Mouse (Mus musculus) midbrain, postnatal 0 days (tissue): Measurements from ENCODE around the gene Barx1. TPM values are rescaled to one million over a fixed set of nuclear protein-coding genes. Genes with fewer than 3 reads are reported as not detected.

Experiments used
- ATAC-seq: fragments of 200-750 bp; cut with Nextera tagmentation; 2 replicates; pipeline ENCODE4 v1.8.0; 2017; ENCODE audit warnings: moderate number of reproducible peaks, mild to moderate bottlenecking, moderate TSS enrichment, moderate library complexity; ENCODE audit not compliant: low FRiP score
- DNase-seq: peaks from one replicate; pipeline ENCODE4 v3.0.0-alpha.2; 2015; ENCODE audit warnings: low spot score
- H3K27ac ChIP-seq: fragments of 300-500 bp; sonication (generic); 2 replicates; pipeline ENCODE4 v1.5.1; 2014; ENCODE audit warnings: low read depth, mild to moderate bottlenecking, low read length, mixed read lengths
- H3K27me3 ChIP-seq: fragments of 300-500 bp; sonication (generic); 2 replicates; pipeline ENCODE4 v1.6.1; 2014; ENCODE audit warnings: low read length, control low read depth, mixed read lengths; ENCODE audit not compliant: insufficient read depth
- H3K36me3 ChIP-seq: fragments of 300-500 bp; sonication (generic); 2 replicates; pipeline ENCODE4 v1.6.1; 2014; ENCODE audit warnings: low read length, control low read depth, mixed read lengths; ENCODE audit not compliant: insufficient read depth
- H3K4me1 ChIP-seq: fragments of 300-500 bp; sonication (generic); 2 replicates; pipeline ENCODE4 v1.6.1; 2014; ENCODE audit warnings: mild to moderate bottlenecking, control low read depth, antibody characterized with exemption, low read length, mixed read lengths; ENCODE audit not compliant: insufficient read depth
- H3K4me2 ChIP-seq: fragments of 300-500 bp; sonication (generic); 2 replicates; pipeline ENCODE4 v1.6.1; 2014; ENCODE audit warnings: low read depth, mild to moderate bottlenecking, low read length, mixed read lengths; ENCODE audit not compliant: poor library complexity, severe bottlenecking
- H3K4me3 ChIP-seq: fragments of 300-500 bp; sonication (generic); 2 replicates; pipeline ENCODE4 v1.5.1; 2014; ENCODE audit warnings: low read depth, mild to moderate bottlenecking, low read length, moderate library complexity
- H3K9ac ChIP-seq: fragments of 300-500 bp; sonication (generic); replicated peaks from 2 replicates; pipeline ENCODE4 v1.6.1; 2014; ENCODE audit warnings: mild to moderate bottlenecking, low read length, moderate library complexity, mixed read lengths; ENCODE audit not compliant: poor library complexity, severe bottlenecking
- H3K9me3 ChIP-seq: fragments of 300-500 bp; sonication (generic); 2 replicates; pipeline ENCODE4 v1.6.1; 2016; ENCODE audit warnings: low read length, control low read depth
- CTCF ChIP-seq: IDR thresholded peaks from 2 replicates; pipeline ENCODE4 v1.5.1; 2016; ENCODE audit warnings: antibody characterized with exemption, mild to moderate bottlenecking
- WGBS: fragments of 180-500 bp; shearing (Covaris S2); extraction: QIAGEN DNeasy Blood & Tissue Kit; methylation state at CpG from one replicate; pipeline ENCODE4 v1.1.7; 2014; 5-methylcytosine and 5-hydroxymethylcytosine counted together
- polyA plus RNA-seq: library from polyadenylated mRNA; unstranded; fragments of >200 nt; fragmentation: Nextera tagmentation; extraction: Ambion mirVana; gene quantifications from 2 replicates; pipeline ENCODE4 v1.2.1, GENCODE M21; 2015
- total RNA-seq: library from RNA; depleted of rRNA; stranded (reverse); fragments of >200 nt; gene quantifications from 2 replicates; pipeline ENCODE4 v1.2.3, GENCODE M21; 2014

Gene Barx1
- total and polyA plus RNA-seq, 2 experiments from 2014 or later: not detected

- 67% methylated on average over 5 of the region's 5 CpGs for WGBS
- no peak overlapping the region for H3K4me2 ChIP-seq
- no peaks in the 10 kb centered on the region for H3K36me3 ChIP-seq
- no peaks in the 10 kb centered on the region for H3K4me1 ChIP-seq
- no peaks in the 10 kb centered on the region for H3K27me3 ChIP-seq
- no peak overlapping the region for H3K27ac ChIP-seq
- no peak for DNase-seq
- no peak overlapping the region for H3K4me3 ChIP-seq
- peak; percentile 29; the same call in 1 of the 2 replicates for TF ChIP-seq CTCF
- ATAC-seq: no peak
- no peak overlapping the region for H3K9ac ChIP-seq
- no peaks in the 10 kb centered on the region for H3K9me3 ChIP-seq
These were observed 31.1 kb upstream of the Barx1 start for GRCm38 (mm10) chr13:48631691-48632090.

- H3K4me1 ChIP-seq: no peaks in the 10 kb centered on the region
- DNase-seq (no peak), ATAC-seq (no peak)
- H3K4me3 ChIP-seq: no peak overlapping the region
- no peak overlapping the region for H3K27ac ChIP-seq
- H3K4me2 ChIP-seq: no peak overlapping the region
- H3K9ac ChIP-seq: no peak overlapping the region
- 31% methylated on average over 2 of the region's 2 CpGs for WGBS
- no peaks in the 10 kb centered on the region for H3K36me3 ChIP-seq
- no peaks in the 10 kb centered on the region for H3K27me3 ChIP-seq
- H3K9me3 ChIP-seq: no peaks in the 10 kb centered on the region
- TF ChIP-seq CTCF: no peak
These were observed 25.1 kb upstream of the Barx1 start for GRCm38 (mm10) chr13:48637706-48638105.

- no peaks in the 10 kb centered on the region for H3K4me1 ChIP-seq
- H3K27me3 ChIP-seq: no peaks in the 10 kb centered on the region
- DNase-seq: peak; percentile 91
- H3K4me3 ChIP-seq: no peak overlapping the region
- no peaks in the 10 kb centered on the region for H3K9me3 ChIP-seq
- peak; percentile 95 for TF ChIP-seq CTCF
- no peaks in the 10 kb centered on the region for H3K36me3 ChIP-seq
- ATAC-seq: no peak
- H3K4me2 ChIP-seq: no peak overlapping the region
- no peak overlapping the region for H3K27ac ChIP-seq
- H3K9ac ChIP-seq: no peak overlapping the region
These were observed 23.2 kb upstream of the Barx1 start for GRCm38 (mm10) chr13:48639570-48639969.

GRCm38 (mm10) chr13:48643072-48643471, 19.7 kb upstream of the Barx1 start:
- no peak overlapping the region for H3K4me2 ChIP-seq
- TF ChIP-seq CTCF: no peak
- no peak overlapping the region for H3K9ac ChIP-seq
- 86% methylated on average over 6 of the region's 6 CpGs for WGBS
- no peak for ATAC-seq
- no peak overlapping the region for H3K27ac ChIP-seq
- no peaks in the 10 kb centered on the region for H3K36me3 ChIP-seq
- no peak overlapping the region for H3K4me3 ChIP-seq
- H3K4me1 ChIP-seq: no peaks in the 10 kb centered on the region
- H3K27me3 ChIP-seq: no peaks in the 10 kb centered on the region
- DNase-seq: no peak
- no peaks in the 10 kb centered on the region for H3K9me3 ChIP-seq

DNA sequence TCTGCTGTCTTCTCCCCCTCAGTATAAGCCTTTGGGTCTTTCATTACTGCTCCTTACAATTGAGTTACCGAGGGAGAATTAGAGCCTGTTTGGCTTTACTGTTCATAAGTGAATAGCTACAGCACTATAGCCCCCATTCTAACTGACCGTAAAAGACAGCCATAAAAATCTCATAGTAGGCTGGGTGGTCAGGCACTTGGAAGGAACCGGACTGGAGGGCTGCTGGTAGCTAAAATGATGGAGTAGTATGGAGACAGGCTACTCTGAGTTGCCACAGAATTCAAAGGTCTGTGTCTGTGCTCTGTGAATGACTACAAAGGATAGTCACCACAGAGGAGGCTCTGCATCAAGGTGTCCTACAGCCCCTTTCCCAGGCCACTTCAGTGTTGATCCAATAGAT, 18.8 kb upstream of the Barx1 start:
- 84% methylated on average over 3 of the region's 3 CpGs for WGBS
- no peak overlapping the region for H3K4me2 ChIP-seq
- no peaks in the 10 kb centered on the region for H3K4me1 ChIP-seq
- TF ChIP-seq CTCF: no peak
- ATAC-seq (no peak), DNase-seq (no peak)
- no peaks in the 10 kb centered on the region for H3K36me3 ChIP-seq
- H3K27ac ChIP-seq: no peak overlapping the region
- H3K4me3 ChIP-seq: no peak overlapping the region
- no peaks in the 10 kb centered on the region for H3K9me3 ChIP-seq
- H3K27me3 ChIP-seq: no peaks in the 10 kb centered on the region
- no peak overlapping the region for H3K9ac ChIP-seq

DNA sequence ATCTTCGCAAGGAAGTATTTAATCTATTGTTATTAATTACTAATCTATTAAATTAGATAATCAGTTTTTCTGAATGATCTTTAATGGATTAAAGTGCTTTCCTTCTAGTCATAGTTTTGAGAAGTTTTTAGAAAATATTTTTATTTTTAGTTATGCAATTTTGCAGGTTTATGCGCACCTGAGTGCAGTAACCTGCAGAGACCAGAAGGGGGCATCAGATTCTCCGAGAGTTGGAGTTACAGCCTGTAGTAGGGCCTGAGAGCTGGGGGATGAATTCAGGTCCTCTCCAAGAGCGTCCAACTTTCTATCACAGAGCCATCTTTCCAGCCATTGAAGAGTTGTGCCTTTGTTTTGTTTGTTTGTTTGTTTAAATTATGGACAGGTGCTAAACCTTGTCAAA, 16.1 kb upstream of the Barx1 start:
- Histone ChIP-seq H3K4me1 (no peaks in the 10 kb centered on the region), H3K4me3 (no peak overlapping the region), H3K4me2 (no peak overlapping the region), H3K27me3 (peaks cover 2% of the 10 kb centered on the region; the same call in 1 of the 2 replicates), H3K9me3 (no peaks in the 10 kb centered on the region), H3K36me3 (no peaks in the 10 kb centered on the region), H3K27ac (no peak overlapping the region), H3K9ac (no peak overlapping the region)
- ATAC-seq (no peak), DNase-seq (no peak)
- peak; percentile 14; the same call in 1 of the 2 replicates for TF ChIP-seq CTCF
- WGBS: 82% methylated on average over 4 of the region's 4 CpGs
